Mouse (Mus musculus) ES-E14 (cell line): ENCODE results near the gene Ghrl. TPM values are rescaled to one million over a fixed set of nuclear protein-coding genes. Genes with fewer than 3 reads are reported as not detected.
"Not testable (repeated sequence)": the region's sequence is repeated elsewhere in the genome, so short reads cannot be mapped to it uniquely, and the experiment has no call there.

ENCODE experiments used
- DNase-seq: peaks from one replicate; pipeline ENCODE4 v3.0.0-alpha.2; 2013; ENCODE audit warnings: low read depth, low spot score
- H3K27ac ChIP-seq: 2 replicates; pipeline ENCODE4 v1.5.1; 2012; ENCODE audit warnings: low read depth, mild to moderate bottlenecking, low read length, moderate library complexity, mixed read lengths; ENCODE audit not compliant: poor library complexity, insufficient read depth, severe bottlenecking
- H3K36me3 ChIP-seq: 2 replicates; pipeline ENCODE4 v1.6.1; 2012; ENCODE audit warnings: mild to moderate bottlenecking, low read length, moderate library complexity, mixed read lengths; ENCODE audit not compliant: control insufficient read depth, poor library complexity, insufficient read depth, severe bottlenecking
- H3K4me1 ChIP-seq, 2 experiments: fragments of 150-350 bp in 1 of 2; sonication (generic) in 1 of 2; 2 replicates each; pipeline ENCODE4 v1.6.1; 2012; ENCODE audit warnings: low read length in 2 of 2, mild to moderate bottlenecking in 1 of 2, mixed read lengths in 1 of 2; ENCODE audit not compliant: control insufficient read depth in 2 of 2, insufficient read depth in 2 of 2, poor library complexity in 1 of 2
- H3K4me3 ChIP-seq, 2 experiments: fragments of 150-350 bp in 1 of 2; sonication (generic) in 1 of 2; 2 replicates each; pipeline ENCODE4 v1.5.1; 2012; ENCODE audit warnings: low read length in 2 of 2, low read depth in 1 of 2, mild to moderate bottlenecking in 1 of 2, mixed read lengths in 1 of 2; ENCODE audit not compliant: insufficient read depth in 1 of 2, poor library complexity in 1 of 2, severe bottlenecking in 1 of 2
- H3K9ac ChIP-seq: 2 replicates; pipeline ENCODE4 v1.6.1; 2012; ENCODE audit warnings: low read depth, mild to moderate bottlenecking, low read length, mixed read lengths; ENCODE audit not compliant: poor library complexity, insufficient read depth, severe bottlenecking
- H3K9me3 ChIP-seq: fragments of 150-350 bp; sonication (generic); 2 replicates; pipeline ENCODE4 v1.6.1; 2012; ENCODE audit warnings: low read depth, mild to moderate bottlenecking, low read length; ENCODE audit not compliant: control insufficient read depth, insufficient read depth
- CHD2 ChIP-seq: IDR thresholded peaks from 2 replicates; pipeline ENCODE4 v1.6.1; 2014; ENCODE audit warnings: mild to moderate bottlenecking, low read depth, low read length, inconsistent platforms
- HCFC1 ChIP-seq: IDR thresholded peaks from 2 replicates; pipeline ENCODE4 v1.6.1; 2012; ENCODE audit warnings: low read length, inconsistent platforms, borderline replicate concordance; ENCODE audit not compliant: insufficient read depth
- MAFK ChIP-seq: IDR thresholded peaks from 2 replicates; pipeline ENCODE4 v1.6.1; 2014; ENCODE audit warnings: mild to moderate bottlenecking, low read depth, low read length, inconsistent platforms; ENCODE audit not compliant: insufficient read depth
- ZC3H11A ChIP-seq: IDR thresholded peaks from 2 replicates; pipeline ENCODE4 v1.6.1; 2012; ENCODE audit warnings: low read depth, mild to moderate bottlenecking, inconsistent platforms, low read length, borderline replicate concordance
- ZNF384 ChIP-seq: IDR thresholded peaks from 2 replicates; pipeline ENCODE4 v1.6.1; 2012; ENCODE audit warnings: low read depth, low read length, inconsistent platforms
- in situ Hi-C, 2 experiments: fragments of 600-800 bp; cut with MboI; formaldehyde crosslinking; loops; one replicate each; pipeline ENCODE4 v1.15.1; 2025; ENCODE audit warnings: low sequenced_read_pairs in 2 of 2, inconsistent platforms in 1 of 2; ENCODE audit not compliant: unreplicated experiment in 2 of 2
- total RNA-seq: library from RNA; depleted of rRNA; stranded (reverse); fragments of 300-350 nt; gene quantifications from 2 replicates; pipeline ENCODE4 v1.2.3, GENCODE M21; 2012

The Ghrl gene
- total RNA-seq, 1 experiment: 2.3 TPM

DNA sequence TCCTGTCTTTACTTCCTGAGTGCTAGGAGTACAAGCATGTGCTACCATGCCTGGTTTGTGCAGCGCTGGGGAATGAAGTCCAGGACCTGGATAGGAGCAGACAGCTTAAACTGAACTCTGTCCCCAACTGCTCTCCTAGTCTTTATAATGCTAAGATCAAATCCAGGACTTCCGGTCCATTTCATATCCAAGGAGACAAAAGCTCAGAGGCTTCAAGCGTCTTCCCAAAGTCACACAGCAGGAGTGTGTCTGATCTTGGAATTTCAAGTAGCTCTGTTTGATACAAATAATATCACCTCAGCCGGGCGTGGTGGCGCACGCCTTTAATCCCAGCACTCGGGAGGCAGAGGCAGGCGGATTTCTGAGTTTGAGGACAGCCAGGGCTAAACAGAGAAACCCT, 43.7 kb downstream of the Ghrl start:
- DNase-seq: no peak
- Histone ChIP-seq H3K36me3 (no peaks in the 10 kb centered on the region), H3K4me3 (no peak overlapping the region), H3K27ac (no peak overlapping the region), H3K9me3 (no peaks in the 10 kb centered on the region), H3K9ac (no peak overlapping the region; the same call in 1 of the 2 replicates), H3K4me1 (peaks cover 0 to 19% of the 10 kb centered on the region in 2 experiments; a peak in 2 of 4 replicates)
- TF ChIP-seq CHD2: no peak
- in situ Hi-C loops: no loop called here

DNA sequence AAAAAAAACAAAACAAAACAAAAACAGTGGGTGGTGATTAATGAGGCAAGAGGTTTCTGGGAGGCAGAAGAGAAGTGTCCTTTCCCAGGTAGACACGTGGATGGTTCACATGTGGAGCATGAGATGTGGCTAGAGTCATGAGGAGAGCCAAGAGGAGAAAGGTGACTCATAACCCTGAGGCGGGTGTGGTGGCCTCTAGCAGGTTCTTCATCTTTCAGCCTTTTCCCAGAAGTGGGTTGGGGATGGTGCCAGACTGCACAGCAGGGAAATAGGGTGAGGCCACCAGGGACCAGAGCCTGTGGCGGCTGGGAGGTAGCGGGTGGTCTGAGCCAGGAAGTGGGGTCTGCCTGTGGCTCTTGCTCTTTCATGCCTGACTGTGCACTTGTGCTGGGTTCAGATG, 44.4 kb downstream of the Ghrl start:
- H3K27ac ChIP-seq: no peak overlapping the region
- H3K9ac ChIP-seq: no peak overlapping the region
- H3K9me3 ChIP-seq: no peaks in the 10 kb centered on the region
- in situ Hi-C loops: no loop called here
- H3K4me1 ChIP-seq: peaks cover 0 to 21% of the 10 kb centered on the region in 2 experiments; a peak in 2 of 4 replicates
- no peak for TF ChIP-seq ZC3H11A
- no peaks in the 10 kb centered on the region for H3K36me3 ChIP-seq
- no peak for DNase-seq
- H3K4me3 ChIP-seq: no peak overlapping the region

DNA sequence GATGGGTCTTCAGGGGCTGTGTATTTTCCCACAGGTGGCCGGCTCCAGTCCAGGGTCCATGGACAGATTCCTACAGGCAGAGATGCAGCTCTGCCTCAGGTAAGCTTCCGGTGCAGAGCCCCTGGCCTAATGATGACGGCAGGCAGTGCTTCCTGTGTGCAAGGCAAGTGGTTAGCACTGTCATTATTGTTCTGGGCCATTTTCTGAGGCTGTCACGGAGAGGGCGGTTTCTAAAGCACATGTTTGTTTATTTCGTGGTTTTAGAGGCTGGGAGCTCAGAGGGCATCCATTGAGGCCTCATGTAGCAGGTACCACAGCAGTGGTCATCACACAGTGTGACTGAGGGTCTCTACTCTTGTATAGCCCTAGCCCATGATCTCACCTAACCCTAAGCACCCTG, 46.7 kb downstream of the Ghrl start:
- TF ChIP-seq HCFC1 (no peak), ZNF384 (no peak), CHD2 (no peak), MAFK (no peak), ZC3H11A (no peak)
- H3K9me3 ChIP-seq: no peaks in the 10 kb centered on the region

DNA sequence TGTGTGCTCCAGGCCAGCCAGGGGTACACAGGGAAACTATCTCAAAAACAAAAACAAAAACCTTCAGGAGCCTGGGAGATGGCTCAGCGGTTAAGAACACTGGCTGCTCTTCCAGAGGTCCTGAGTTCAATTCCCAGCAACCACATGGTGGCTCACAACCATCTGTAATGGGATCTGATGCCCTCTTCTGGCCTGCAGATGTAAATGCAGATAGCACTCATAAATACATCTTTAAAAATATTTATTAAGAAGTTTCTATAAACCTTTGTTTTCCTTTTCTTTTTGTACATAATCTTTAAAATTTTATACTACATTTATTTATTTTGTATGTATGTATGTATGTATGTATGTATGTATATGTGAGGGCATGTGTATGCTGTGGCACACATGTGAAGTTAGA, 47.7 kb downstream of the Ghrl start:
- in situ Hi-C loops, H3K9me3 ChIP-seq, DNase-seq, H3K27ac ChIP-seq, H3K9ac ChIP-seq, H3K36me3 ChIP-seq, H3K4me3 ChIP-seq: not testable (repeated sequence)
- H3K4me1 ChIP-seq: peaks cover 4 to 28% of the 10 kb centered on the region in 2 experiments; a peak in 3 of 4 replicates

More for the DNA sequence above, 46.7 kb downstream of the Ghrl start:
- H3K4me3 ChIP-seq: no peak overlapping the region
- in situ Hi-C loops: no loop called here
- DNase-seq: no peak
- no peak overlapping the region for H3K27ac ChIP-seq
- H3K36me3 ChIP-seq: no peaks in the 10 kb centered on the region
- peaks cover 0 to 29% of the 10 kb centered on the region in 2 experiments; a peak in 2 of 4 replicates for H3K4me1 ChIP-seq
- no peak overlapping the region; the same call in 1 of the 2 replicates for H3K9ac ChIP-seq

DNA sequence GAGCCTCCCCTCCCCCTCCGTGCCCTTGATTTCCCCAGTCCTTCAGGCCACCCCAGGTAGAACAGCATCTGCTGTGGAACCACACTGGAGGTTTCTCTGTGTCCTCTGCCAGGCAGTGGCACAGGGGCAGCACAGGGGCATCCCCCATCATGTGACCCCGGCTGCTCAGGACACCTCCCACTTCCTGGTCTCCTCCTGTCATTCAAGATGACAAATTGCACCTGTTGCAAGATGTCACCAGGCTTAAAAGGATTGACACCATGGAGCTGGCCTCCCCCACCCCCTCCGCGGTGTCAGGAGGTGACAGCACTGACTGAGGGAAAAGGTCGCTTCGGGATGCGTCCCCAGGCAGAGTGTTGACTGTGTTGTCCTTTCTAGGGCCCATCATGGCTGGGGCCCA, 49.9 kb downstream of the Ghrl start:
- Histone ChIP-seq H3K9me3 (no peaks in the 10 kb centered on the region), H3K27ac (no peak overlapping the region), H3K9ac (no peak overlapping the region), H3K4me1 (peaks cover 4 to 19% of the 10 kb centered on the region in 2 experiments; a peak in 3 of 4 replicates), H3K36me3 (no peaks in the 10 kb centered on the region), H3K4me3 (no peak overlapping the region)
- in situ Hi-C loops: no loop called here
- no peak for DNase-seq
- TF ChIP-seq CHD2 (no peak), MAFK (no peak), HCFC1 (no peak), ZNF384 (no peak), ZC3H11A (no peak)
